Mouse (Mus musculus) testis, adult 2 months (tissue): Measurements from ENCODE around the gene St7.

ENCODE experiments used
- CTCF ChIP-seq: fragments of 200-500 bp; IDR thresholded peaks from 2 replicates; pipeline ENCODE4 v1.5.1; 2012; ENCODE audit warnings: low read depth, mild to moderate bottlenecking, inconsistent platforms, low read length, moderate library complexity; ENCODE audit not compliant: control insufficient read depth, insufficient read depth, insufficient replicate concordance
- POLR2A ChIP-seq: fragments of 200-500 bp; IDR thresholded peaks from 2 replicates; pipeline ENCODE4 v1.6.1; 2012; ENCODE audit warnings: low read depth, mild to moderate bottlenecking, inconsistent platforms, low read length, moderate library complexity; ENCODE audit not compliant: control insufficient read depth

- TF ChIP-seq CTCF (no peak), POLR2A (no peak)
Observed at GRCm38 (mm10) chr6:17793471-17793870, 100.7 kb downstream of the St7 start.
